Mouse (Mus musculus): Measurements from ENCODE around the gene Cdk15. TPM values are rescaled to one million over a fixed set of nuclear protein-coding genes. Genes with fewer than 3 reads are reported as not detected.
A peak's percentile ranks its signal among the peaks of the same experiment; 100 is the strongest.

Cdk15 gene
- polyA plus RNA-seq, 1 experiment: 0.11 TPM

DNA sequence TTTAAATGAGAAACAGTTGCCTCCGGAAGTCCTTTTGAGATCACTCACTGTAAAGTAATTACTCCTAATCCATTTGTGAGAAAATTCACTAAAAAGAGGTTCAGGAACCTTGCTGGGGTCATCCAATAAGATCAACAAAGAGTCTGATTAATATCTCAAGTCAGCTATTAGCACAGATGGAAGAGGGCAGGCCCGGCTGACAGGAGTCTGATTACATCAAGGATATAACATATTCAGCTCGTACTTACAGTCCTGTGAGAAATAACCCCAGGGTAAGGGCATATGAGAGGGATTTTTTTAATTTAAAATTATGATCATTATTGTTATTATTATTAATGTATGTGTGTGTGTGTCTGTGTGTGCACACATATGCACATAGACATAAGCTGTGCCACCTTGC lies 15.5 kb downstream of the Cdk15 start:
- DNase-seq (ENCODE audit: low read depth): no peak

DNA sequence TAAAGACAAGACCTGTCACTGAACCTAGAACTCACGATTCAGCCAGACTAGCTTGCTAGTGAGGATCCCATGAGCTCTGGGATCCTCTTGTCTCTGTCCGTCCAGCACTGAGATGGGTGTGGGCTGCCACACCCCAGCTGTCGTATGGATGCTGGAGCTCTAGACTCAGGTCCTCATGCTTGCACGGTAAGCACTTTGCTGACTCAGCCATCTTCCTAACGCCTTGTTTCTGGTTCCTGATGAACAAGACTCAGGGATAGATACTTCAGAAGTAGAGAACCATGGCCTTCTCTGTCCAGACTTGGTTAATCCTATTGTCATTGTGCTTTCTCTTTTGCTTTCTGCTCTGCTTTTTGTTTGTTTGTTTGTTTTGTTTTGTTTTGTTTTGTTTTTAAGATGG lies 29.2 kb downstream of the Cdk15 start:
- no peak for DNase-seq (ENCODE audit: low read depth)

DNA sequence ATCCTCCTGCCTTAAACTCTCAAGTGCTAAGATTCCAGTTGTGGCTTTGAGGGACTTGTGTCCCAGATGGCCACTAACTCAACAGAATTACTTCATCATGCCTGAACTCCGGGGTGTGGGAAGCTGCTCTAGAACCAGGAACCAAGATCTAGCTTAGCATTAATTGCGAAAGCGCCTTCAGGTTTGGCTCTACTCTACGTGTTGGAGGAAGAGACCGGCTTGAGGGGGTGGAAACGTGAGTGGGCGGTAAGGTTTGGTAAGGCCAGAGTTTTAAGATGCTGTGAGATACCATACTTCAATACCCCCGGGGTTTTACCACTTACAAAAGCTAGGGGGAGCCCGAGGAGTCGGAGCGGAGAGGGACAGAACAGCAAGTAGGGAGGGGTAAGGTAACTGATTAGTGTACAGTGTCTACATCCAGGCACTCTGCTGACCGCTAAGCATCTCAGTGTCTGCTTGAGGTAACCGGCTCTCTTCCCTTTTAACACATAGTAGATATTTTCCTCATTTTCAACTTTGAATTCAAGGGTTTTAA lies 29.7 kb downstream of the Cdk15 start:
- peak; percentile 79 for DNase-seq (ENCODE audit: low read depth)

DNA sequence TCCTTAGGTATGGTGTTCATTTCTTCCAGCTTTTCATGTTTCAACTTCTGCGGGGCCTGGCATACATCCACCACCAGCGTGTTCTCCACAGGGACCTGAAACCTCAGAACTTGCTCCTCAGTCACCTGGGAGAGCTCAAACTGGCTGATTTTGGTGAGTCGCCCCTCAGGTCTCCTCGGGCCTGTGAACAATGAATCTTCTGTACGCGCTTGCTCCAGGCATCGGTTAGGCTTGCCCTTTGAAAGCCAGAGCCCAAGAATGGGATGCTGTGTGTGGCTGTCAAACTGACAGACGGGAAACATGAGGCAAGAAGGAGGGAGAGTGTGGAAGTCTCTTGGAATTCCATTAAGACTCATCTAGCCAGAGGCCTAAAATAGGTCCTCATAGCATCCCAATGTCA lies 31.0 kb downstream of the Cdk15 start:
- no peak for DNase-seq (ENCODE audit: low read depth)

DNA sequence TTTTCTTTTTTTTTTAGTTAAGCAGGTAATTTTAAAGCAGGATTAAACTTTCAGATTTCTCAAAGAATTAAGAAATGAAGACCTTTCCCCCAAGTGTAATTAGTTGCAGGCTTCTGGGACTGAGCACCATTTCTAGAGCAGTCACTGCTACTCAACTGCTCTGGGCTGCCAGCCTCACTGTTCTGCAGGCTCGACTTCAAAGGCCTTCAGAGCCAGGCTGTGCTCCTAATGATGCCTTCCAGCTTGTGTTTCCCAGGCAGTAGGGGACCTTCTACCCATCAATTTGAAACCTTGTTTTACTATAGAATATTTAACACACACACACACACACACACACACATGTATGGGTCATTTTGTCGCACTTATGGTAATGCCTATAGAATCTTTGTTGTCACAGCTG lies 34.9 kb downstream of the Cdk15 start:
- DNase-seq (ENCODE audit: low read depth): no peak

DNA sequence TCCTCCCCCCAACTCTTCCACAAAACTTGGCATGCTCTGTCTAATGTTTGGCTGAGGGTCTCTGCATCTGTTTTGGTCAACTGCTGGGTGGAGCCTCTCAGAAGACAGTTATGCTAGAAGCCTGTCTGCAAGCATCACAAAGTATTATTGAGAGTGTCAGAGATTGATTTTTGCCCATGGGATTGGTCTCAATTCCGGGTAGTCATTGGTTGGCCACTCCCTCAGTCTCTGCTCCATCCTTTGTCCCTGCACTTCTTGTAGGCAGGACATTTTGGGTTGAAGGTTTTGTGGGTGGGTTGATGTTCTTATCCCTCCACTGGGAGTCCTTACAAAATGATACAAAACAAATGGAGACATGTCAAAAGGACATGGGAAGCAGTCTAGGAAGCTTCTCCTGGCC lies 39.1 kb downstream of the Cdk15 start:
- DNase-seq (ENCODE audit: low read depth): no peak

DNA sequence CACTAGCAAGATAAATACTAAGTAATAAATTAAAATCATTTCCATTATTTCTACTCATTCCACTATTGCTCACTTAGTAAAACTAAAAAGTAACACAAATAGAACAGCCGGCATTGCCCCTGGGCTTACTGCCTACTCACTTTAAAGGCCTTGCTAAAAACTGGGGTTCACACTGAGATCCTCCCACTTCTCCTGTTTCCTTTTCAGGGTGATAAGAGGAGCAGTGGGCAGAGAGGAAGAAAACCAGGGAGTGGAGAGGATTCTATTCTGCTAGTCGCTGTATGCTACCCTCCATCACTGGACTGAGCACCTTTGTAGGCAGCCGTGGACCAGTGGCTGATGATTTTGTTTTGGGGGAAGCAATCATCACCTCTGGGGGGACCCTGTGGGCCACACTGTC lies 40.5 kb downstream of the Cdk15 start:
- DNase-seq (ENCODE audit: low read depth): no peak

DNA sequence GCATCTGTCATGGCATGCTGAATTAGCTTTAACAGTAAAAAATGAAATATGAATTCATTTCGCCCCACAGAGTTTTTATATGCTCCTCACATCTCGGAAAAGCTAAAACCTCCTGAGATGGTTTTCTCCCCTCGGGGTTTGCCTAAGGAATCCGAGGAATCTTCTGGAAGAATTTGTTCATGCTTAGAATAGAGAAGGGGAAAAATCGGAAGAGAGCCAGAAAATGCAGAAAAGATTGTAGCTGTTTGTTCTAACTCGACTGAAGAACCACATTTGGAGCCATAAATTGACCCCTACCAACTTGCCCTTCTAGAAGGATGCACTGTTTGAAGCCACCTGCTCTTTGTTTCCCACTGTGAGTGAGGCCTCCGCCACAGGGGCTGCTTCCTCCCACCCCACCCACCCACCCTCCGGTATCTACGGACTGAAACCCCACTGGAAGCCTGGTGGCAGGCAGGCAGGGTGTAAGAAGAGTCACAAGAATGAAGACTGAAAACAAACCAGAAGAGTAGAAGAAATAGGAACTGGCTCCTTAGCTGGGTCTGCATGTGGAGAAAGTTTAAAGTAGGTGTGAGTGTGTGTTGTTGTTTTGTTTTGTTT lies 41.9 kb downstream of the Cdk15 start:
- no peak for DNase-seq (ENCODE audit: low read depth)

DNA sequence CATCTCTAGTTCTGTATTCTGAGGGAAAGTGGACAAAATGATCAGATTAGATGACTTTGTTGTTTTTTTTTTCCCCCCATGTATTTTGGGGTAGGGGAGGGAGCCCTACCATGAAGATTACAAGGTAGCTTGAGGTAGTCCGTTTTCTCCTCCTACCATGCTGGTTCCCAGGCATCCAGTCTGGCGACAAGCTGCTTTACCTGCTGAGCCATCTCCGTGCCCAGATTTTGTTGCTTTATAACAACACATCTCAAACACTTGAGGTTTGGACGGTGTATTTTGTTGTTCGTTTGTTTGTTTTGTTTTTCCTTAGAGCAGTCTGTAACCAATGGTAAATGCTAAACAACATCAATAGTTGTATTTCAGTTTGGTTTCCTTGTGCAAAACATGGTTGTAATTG lies 50.6 kb downstream of the Cdk15 start:
- no peak for DNase-seq (ENCODE audit: low read depth)

DNA sequence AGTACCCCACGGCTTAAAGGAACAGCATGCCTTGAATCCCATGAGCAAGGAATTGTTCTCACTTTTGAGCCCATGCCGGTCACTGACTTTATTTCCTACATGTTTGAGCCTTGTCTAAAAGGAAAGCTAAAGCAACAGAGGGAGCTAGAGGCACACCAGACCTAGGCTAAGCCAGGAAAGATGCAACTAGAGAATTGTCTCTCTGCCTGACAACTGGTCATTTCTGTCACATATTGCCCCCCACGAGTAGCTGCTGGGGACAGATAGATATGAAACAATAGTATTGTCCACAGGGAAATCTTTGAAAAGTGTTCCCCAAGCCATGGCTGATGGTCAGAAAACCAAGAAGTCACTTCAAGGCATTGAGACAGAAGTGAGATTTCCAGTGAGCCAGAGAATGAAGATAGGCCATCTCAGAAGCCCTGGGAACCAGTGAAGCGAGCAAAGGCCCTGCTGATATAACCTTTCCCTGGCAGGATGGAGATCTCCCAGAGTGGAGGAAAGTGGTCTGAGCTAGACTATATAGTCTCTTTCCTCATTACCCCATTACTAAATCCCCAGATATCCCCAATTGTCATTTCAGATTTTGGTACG lies 54.7 kb downstream of the Cdk15 start:
- DNase-seq (ENCODE audit: low read depth): no peak

DNA sequence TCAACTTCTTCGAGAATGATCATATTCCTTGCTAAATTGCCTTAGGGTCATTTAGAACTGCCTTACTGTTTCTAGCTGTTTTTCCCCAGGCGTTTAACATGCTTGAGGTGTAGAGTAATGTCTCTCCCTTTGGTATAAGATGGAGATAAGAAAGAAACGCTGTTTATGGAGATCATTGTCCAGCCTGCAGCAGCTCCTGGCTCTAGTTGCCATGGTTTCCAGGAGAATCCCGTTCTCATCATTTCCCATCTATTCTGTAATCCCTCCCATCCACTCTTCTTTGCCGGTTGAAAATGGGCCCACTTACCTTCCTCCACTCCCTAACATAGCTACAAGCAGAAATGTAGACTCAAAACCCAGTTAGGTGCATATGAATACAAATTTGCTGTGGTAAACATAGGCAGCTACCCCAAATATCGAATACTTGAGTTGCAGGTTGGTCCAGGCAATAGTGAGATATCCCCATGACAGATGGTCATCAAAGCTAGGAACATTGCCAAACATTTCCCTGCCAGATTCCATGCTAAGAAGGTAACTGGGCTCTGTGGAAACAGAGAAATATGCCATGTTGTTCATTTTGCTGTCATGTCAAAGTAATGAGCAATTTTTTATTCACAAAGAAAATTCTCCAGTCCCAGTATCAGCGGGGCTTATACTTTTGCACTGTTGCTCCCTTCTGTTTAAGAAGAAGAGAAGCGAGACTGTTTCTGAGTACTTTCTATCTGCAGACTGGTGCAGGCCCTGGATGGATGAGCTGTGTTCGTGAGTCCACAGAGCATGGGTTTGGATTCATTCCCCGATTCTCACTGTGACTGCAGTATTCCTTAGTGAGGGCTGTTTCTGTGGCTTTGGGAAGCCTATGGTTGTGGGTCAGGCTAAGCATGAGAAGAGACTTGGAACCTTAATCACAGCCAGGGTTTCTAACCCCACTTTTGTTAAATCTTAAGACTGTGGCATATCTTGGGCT lies 55.8 kb downstream of the Cdk15 start:
- no peak for DNase-seq (ENCODE audit: low read depth)

DNA sequence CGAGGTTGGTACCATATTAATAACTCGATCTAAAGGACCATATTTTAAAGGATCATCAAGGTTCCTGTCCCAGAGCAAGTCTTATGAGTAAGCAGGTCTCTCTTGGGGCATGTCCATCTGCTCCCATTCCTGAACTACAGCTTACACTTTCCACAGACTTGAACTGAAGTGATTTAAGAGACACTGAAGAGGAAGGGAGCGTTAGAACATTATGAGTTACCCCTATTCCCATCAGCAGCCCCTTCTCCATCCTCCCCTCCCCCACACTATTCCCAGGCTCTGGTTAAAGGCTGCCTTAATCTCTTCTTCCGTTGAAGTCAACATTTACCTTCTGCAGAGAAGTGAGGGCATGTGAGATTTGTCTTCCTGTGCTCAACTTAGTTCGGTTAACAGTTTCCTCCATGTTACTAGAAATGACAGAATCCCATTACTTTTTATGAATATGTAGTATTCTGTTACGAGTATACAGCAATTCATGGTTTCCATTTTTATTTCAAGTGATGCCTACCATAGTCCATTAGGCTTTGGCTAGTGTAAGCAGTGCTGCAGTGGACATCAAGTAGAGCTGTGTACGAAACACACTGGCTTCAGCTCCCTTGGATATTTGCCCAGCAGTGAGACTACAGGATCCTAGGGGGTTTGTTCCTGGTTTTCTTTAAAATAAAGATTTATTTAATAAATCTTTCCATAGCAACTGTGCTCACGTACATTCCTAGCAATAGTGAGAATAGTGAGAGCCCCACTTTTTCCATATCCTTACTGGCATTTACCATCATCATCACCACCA lies 56.6 kb downstream of the Cdk15 start:
- no peak for DNase-seq (ENCODE audit: low read depth)

DNA sequence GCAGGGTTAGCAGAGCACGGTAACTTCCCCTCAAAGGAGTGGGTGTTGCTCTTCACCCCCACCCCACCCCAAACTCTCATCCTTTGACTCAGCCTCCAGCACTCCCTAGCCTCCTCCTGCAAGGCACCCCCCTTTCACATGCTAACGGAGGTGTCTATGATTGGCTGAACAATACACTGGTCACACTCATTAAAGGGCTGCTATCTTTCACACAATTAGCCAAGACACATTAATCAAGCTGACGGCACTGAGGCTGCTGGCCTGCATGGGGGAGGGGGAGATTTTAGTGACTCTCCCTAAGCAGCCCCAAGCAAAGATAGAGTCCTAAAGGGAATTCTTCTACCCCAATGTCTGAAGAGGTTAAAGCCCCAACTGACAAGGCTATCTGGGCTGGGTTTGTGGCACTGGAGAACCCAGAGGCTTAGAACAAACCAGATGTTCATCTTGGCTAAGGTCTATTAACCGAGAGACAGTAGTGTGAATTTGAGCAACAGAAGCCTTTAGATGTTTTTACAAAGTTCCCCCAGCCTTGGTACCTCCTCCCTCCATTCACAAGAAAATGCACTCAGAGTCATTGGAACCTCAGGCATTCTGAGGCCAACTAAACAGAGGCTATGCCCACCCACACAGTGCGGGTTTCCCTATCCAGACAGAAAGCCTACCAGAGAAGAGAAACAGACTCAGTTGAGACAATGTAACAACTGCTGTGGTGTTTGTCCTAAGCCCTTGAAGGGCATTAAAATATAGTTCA lies 58.5 kb downstream of the Cdk15 start:
- no peak for DNase-seq (ENCODE audit: low read depth)

DNA sequence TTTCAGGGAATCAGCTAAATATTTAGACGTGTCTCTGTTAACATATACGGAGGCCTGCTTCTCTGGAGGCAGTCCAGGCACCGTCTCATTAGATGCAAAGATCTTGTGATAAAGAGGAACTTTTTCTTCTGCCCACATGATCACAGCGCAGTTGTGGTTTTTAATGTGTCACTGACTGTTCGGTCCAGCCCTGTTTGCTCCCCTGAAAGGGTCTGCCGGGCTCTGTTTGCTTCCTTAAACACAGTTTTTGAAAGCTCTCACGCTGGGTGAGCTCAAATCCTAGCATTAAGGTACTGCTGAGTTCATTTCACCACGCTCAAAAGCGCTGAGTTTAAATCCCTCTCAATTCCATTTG lies 59.3 kb downstream of the Cdk15 start:
- DNase-seq (ENCODE audit: low read depth): no peak

DNA sequence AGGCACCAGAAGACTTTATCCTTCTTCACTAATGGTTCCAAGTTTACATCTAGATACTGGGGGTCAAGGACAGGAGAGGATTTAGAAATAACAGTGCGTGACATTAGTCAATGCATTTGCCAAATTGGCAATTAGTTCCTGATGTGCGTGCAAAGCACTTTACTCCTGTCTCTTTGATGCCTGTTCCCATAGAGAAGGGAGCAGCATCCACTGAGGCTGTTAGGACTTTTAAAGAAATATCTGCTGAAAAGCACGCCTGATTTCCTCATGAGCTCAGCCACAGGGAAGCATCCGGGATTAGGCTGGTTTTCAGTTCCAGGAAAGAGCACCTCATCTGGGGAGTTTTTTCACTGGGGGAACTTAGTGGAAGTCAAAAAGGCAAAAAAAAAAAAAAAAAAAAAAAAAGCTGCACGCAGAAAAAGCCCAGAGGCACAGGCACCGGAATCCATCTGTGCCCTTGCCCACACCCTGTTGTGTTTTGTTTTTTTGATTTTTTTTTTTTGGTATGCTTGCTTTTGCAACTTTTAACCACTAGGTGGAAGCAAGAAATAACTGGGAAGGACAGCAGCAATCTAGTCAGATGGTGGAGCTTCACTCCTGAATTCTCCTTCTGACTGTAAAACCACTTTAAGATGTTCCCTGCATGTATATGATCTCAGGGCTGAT lies 59.8 kb downstream of the Cdk15 start:
- peak; percentile 40 for DNase-seq (ENCODE audit: low read depth)

DNA sequence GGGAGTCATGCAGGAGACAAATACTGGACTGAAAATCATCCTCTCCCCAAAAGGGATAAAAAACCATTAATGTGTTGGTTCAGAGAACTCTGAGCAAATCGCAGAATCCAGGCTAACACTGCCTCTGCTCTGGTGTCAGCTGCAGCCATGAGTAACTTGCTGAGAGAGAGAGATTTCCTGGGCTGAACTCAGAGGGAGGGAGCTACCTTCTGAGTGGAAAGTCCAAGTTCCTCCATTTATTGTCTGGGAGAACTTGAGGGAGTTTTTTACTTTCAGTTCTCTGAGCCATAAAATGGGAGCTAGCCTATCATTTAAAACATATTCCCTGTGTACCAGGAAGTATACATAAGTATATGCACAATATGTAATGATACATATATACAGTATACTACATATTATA lies 60.7 kb downstream of the Cdk15 start:
- no peak for DNase-seq (ENCODE audit: low read depth)

DNA sequence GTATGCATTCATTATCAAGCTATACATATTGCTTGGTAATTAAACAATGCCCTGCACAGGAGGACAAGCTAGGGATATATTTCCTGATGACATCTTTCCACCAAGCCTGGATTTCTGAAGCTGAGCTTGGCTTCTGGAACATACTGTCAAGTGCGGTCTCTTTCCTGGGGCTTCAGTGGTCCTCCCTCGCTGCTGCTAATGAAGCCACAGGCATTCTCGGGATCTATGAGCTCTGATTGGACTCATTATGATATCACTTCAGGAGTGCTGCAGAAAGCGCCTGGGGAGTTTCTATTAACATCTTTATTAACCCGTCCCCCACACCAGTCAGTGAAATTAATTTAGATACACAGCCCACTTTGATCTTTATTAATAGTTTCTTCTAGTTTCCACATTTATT lies 62.2 kb downstream of the Cdk15 start:
- DNase-seq (ENCODE audit: low read depth): no peak

DNA sequence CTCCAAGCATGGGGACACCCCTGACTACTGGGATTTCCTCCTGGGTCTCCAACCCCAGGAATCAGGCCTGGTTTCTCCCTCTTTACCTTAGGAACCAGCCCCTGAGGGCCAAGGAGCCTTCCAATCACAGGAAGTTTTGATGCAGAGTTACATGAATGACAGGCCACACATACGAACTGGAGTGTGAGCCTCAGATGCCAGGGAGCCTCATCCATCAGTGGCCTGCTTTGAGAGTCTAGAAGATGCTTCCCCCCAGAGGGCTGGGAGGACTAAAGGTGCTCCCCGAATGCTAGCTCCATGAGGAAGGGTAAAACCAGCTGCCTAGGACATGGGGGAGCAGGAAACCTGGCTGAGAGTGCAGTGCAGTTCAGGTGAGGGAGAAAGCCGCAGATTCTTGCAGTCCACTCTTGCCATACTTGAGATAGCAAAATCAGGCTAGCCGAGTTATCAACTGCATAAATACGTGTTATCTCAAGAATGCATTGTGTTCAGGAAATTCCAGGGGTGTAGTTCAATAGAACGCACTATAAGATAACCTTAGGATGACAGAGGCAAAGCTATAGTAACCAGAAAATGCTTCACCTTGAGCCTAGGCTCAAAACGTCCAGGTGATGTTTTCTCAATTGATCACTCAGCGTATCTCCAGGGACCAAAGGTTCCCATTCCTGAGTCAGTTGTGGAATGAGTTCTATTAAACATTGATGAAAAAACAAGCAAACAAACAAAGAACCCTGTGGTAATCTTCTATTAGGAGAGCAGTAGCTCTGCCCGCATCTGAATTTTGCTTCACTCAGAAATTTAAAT lies 64.6 kb downstream of the Cdk15 start:
- DNase-seq (ENCODE audit: low read depth): no peak

DNA sequence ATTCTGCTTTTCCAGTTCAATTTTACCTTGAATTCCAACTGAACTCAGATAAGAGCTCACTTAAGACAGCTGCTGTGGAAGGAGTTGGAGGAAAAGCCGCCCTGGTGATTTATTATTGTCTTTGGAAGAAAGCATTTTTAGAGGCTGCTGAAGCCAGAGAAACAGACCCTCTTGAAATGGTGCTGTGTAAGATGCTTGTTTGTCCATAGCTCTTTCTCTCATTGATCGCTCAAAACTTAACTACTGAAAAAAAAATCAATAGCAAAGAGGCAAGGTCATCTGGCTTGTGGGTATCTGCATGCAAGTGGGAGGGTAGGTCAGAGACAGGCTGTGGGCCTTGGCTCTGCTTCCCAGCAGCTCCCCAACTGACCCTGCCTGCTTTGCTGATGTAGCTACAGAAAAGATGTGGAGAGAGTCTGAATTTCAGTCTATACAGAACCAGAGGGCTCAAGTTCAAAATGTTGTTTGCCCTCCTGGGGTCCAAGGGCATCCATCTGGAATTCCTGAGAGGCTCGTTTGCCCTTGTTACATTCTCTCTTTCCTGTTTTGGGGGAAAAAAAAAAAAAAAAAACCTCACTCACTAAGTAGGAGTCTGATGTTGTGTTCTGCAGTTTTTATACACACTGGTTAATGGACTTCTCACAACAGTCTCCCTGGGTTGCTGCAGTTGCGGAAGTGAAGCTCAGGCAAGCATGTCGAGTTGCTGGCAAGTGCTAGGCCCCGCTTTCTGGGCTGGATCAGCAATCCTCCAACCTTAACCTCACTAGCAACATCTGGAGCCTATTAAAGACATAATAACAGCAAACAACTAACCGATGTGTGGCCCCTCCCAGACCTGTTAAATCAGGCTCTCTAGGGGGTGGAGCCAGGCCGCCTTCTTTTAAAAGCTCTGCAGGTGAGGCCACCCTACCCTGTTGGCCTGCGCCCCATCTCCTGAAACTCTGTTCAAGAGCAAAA lies 65.5 kb downstream of the Cdk15 start:
- no peak for DNase-seq (ENCODE audit: low read depth)

Measured in gonadal fat pad, adult 2 months (tissue).